Mouse (Mus musculus): ENCODE measurements around the gene Hmces.
"Not testable (repeated sequence)": the region's sequence is repeated elsewhere in the genome, so short reads cannot be mapped to it uniquely, and the experiment has no call there.

Hmces gene

GRCm38 (mm10) chr6:87914326-87915102, 779 bp downstream of the Hmces start:
- no peak for DNase-seq (ENCODE audit: extremely low spot score, low read depth, low spot score)

- DNase-seq (ENCODE audit: extremely low spot score, low read depth, low spot score) = no peak
Measured at GRCm38 (mm10) chr6:87915939-87916338, 2.2 kb downstream of the Hmces start.

- no peak for DNase-seq (ENCODE audit: extremely low spot score, low read depth, low spot score)
Measured at GRCm38 (mm10) chr6:87921201-87921600, 7.5 kb downstream of the Hmces start.

GRCm38 (mm10) chr6:87923624-87924023, 9.9 kb downstream of the Hmces start:
- DNase-seq (ENCODE audit: extremely low spot score, low read depth, low spot score) = no peak

- DNase-seq (ENCODE audit: extremely low spot score, low read depth, low spot score) = no peak
Measured at GRCm38 (mm10) chr6:87935037-87935436, 21.3 kb downstream of the Hmces start.

- no peak for DNase-seq (ENCODE audit: extremely low spot score, low read depth, low spot score)
Measured at GRCm38 (mm10) chr6:87937178-87937788, 23.5 kb downstream of the Hmces start.

- no peak for DNase-seq (ENCODE audit: extremely low spot score, low read depth, low spot score)
Measured at GRCm38 (mm10) chr6:87938941-87939340, 25.2 kb downstream of the Hmces start.

GRCm38 (mm10) chr6:87942179-87942578, 28.4 kb downstream of the Hmces start:
- DNase-seq (ENCODE audit: extremely low spot score, low read depth, low spot score) = no peak

GRCm38 (mm10) chr6:87962457-87962856, 48.7 kb downstream of the Hmces start:
- DNase-seq (ENCODE audit: extremely low spot score, low read depth, low spot score) = not testable (repeated sequence)

GRCm38 (mm10) chr6:87970041-87970440, 56.3 kb downstream of the Hmces start:
- no peak for DNase-seq (ENCODE audit: extremely low spot score, low read depth, low spot score)

- DNase-seq (ENCODE audit: extremely low spot score, low read depth, low spot score) = no peak
Measured at GRCm38 (mm10) chr6:87979728-87980127, 66.0 kb downstream of the Hmces start.

- peak; percentile 74 for DNase-seq (ENCODE audit: extremely low spot score, low read depth, low spot score)
Measured at GRCm38 (mm10) chr6:87980374-87981029, 66.8 kb downstream of the Hmces start.

- DNase-seq (ENCODE audit: extremely low spot score, low read depth, low spot score) = no peak
Measured at GRCm38 (mm10) chr6:87981030-87981485, 67.3 kb downstream of the Hmces start.

GRCm38 (mm10) chr6:87981547-87982256, 68.0 kb downstream of the Hmces start, which contains the start of gene H1fx:
Gene H1fx (minus strand): TSS chr6:87981637.
- DNase-seq (ENCODE audit: extremely low spot score, low read depth, low spot score) = no peak

GRCm38 (mm10) chr6:87982506-87982905, 68.8 kb downstream of the Hmces start:
- no peak for DNase-seq (ENCODE audit: extremely low spot score, low read depth, low spot score)

Measured in hindlimb bud, embryonic 11.5 days (tissue).